Mouse (Mus musculus): Measurements from ENCODE around the gene Mad2l2. TPM values are rescaled to one million over a fixed set of nuclear protein-coding genes. Genes with fewer than 3 reads are reported as not detected.

The Mad2l2 gene
- polyA plus RNA-seq, 1 experiment from 2014 or later: 100 TPM

DNA sequence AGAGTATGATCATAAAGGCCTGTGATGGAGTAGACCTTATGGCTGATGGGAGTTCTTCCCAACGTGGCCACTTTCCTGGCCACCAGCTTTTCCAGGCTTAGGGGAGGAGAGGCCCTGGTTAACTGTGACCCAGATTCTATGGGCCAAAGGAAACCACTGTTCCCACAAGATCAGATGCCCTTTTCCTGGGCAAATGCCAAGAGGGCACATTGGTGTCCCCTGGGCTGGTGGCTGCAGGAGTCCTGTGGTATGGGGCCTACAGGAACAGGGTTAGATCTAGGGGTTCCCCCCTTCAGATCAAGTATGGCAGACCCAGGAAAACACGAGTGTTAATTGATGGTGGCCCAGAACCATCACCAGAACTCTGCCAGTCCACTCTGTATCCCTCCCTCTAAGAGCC, 17.5 kb downstream of the Mad2l2 start:
- no peak overlapping the region for H3K4me3 ChIP-seq (ENCODE audit: low read depth, low read length)
- no peak overlapping the region for H3K27ac ChIP-seq (ENCODE audit: low read length)
- ATAC-seq: no peak
- H3K4me1 ChIP-seq (ENCODE audit: control insufficient read depth, insufficient read depth, low read length): peaks cover 2% of the 10 kb centered on the region; the same call in 1 of the 2 replicates
- 90% methylated on average over 2 of the region's 2 CpGs for WGBS
- H3K9ac ChIP-seq (ENCODE audit: low read depth, low read length): no peak overlapping the region
- H3K4me2 ChIP-seq (ENCODE audit: low read length): no peak overlapping the region
- H3K27me3 ChIP-seq (ENCODE audit: control insufficient read depth, insufficient read depth, low read depth, low read length): no peaks in the 10 kb centered on the region
- no peaks in the 10 kb centered on the region for H3K9me3 ChIP-seq (replicated peaks; ENCODE audit: control insufficient read depth, low read length, poor library complexity, severe bottlenecking)
- peaks cover 17% of the 10 kb centered on the region for H3K36me3 ChIP-seq (ENCODE audit: control insufficient read depth, insufficient read depth, low read length)

- Histone ChIP-seq H3K4me3 (ENCODE audit: low read depth, low read length) (no peak overlapping the region), H3K27ac (ENCODE audit: low read length) (no peak overlapping the region), H3K27me3 (ENCODE audit: control insufficient read depth, insufficient read depth, low read depth, low read length) (no peaks in the 10 kb centered on the region), H3K4me1 (ENCODE audit: control insufficient read depth, insufficient read depth, low read length) (peaks cover 2% of the 10 kb centered on the region; the same call in 1 of the 2 replicates), H3K9me3 (replicated peaks; ENCODE audit: control insufficient read depth, low read length, poor library complexity, severe bottlenecking) (no peaks in the 10 kb centered on the region), H3K9ac (ENCODE audit: low read depth, low read length) (no peak overlapping the region), H3K36me3 (ENCODE audit: control insufficient read depth, insufficient read depth, low read length) (peaks cover 24% of the 10 kb centered on the region), H3K4me2 (ENCODE audit: low read length) (no peak overlapping the region)
- ATAC-seq: no peak
- 75% methylated on average over 12 of the region's 12 CpGs for WGBS
These were observed 19.4 kb downstream of the Mad2l2 start for GRCm38 (mm10) chr4:148149540-148149939.

- Histone ChIP-seq H3K36me3 (ENCODE audit: control insufficient read depth, insufficient read depth, low read length) (peaks cover 21% of the 10 kb centered on the region), H3K9me3 (replicated peaks; ENCODE audit: control insufficient read depth, low read length, poor library complexity, severe bottlenecking) (no peaks in the 10 kb centered on the region), H3K9ac (ENCODE audit: low read depth, low read length) (no peak overlapping the region), H3K4me1 (ENCODE audit: control insufficient read depth, insufficient read depth, low read length) (peaks cover 2% of the 10 kb centered on the region; the same call in 1 of the 2 replicates), H3K27me3 (ENCODE audit: control insufficient read depth, insufficient read depth, low read depth, low read length) (no peaks in the 10 kb centered on the region), H3K4me3 (ENCODE audit: low read depth, low read length) (no peak overlapping the region), H3K4me2 (ENCODE audit: low read length) (no peak overlapping the region), H3K27ac (ENCODE audit: low read length) (no peak overlapping the region)
- 69% methylated on average over 7 of the region's 7 CpGs for WGBS
- no peak for ATAC-seq
These were observed 20.1 kb downstream of the Mad2l2 start for GRCm38 (mm10) chr4:148150242-148150641.

GRCm38 (mm10) chr4:148150953-148151266, 20.7 kb downstream of the Mad2l2 start:
- H3K4me2 ChIP-seq (ENCODE audit: low read length): peak overlapping the region; percentile 81
- 61% methylated on average over 3 of the region's 3 CpGs for whole genome bisulfite sequencing
- no peaks in the 10 kb centered on the region for H3K27me3 ChIP-seq (ENCODE audit: control insufficient read depth, insufficient read depth, low read depth, low read length)
- peaks cover 19% of the 10 kb centered on the region for H3K36me3 ChIP-seq (ENCODE audit: control insufficient read depth, insufficient read depth, low read length)
- peaks cover 2% of the 10 kb centered on the region; the same call in 1 of the 2 replicates for H3K4me1 ChIP-seq (ENCODE audit: control insufficient read depth, insufficient read depth, low read length)
- peak overlapping the region; percentile 90; the same call in 1 of the 2 replicates for H3K27ac ChIP-seq (ENCODE audit: low read length)
- peak overlapping the region; percentile 84; the same call in 1 of the 2 replicates for H3K9ac ChIP-seq (ENCODE audit: low read depth, low read length)
- peak overlapping the region; percentile 58 for H3K4me3 ChIP-seq (ENCODE audit: low read depth, low read length)
- H3K9me3 ChIP-seq (replicated peaks; ENCODE audit: control insufficient read depth, low read length, poor library complexity, severe bottlenecking): no peaks in the 10 kb centered on the region
- no peak for ATAC-seq

DNA sequence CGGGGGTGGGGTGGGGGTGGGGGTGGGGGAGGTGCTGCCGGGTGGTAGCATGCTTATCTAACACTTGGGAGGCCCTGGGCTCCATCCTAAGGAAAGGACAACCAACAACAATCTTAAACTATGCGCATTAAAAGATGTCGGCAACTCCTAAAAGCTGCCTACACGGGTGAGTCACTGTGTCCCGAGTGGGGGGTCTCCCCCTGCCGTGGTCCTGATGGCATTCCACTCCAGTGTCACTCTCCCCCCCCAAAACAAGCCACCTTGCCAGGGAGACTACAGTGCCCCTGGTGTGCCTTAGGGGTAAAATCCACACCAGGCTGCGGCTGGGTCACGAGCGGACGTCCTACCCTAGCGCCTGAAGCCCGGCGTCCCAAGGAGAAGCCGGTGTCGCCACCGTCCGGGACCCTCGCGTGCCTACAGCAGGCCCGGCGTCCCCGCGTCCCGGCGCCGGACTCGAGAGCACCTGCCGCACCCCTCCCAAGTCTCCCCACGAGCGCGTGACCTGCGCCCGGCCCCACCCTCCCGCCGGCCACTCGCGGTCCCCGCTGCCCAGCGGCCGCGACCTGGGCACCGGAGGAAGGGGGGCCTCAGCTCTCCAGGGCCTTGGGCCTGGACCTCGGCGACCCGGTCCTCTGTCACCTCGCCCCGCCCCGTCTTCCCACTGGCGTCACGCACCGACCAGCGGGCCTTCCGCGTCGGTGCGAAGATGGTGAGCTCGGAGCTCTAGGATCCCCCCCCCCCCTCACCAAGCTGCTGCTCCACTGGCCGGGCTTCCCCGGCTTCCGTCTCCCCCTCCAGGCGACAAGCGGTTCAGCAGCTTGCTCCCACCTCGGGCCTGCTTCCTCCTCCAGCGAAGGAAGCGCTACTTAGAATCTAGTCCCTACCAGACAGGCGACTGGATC, 21.3 kb downstream of the Mad2l2 start, which contains the start of gene Fbxo6:
Gene Fbxo6 (minus strand): TSS at position 874 of the 902 bp plus-strand sequence.
- Histone ChIP-seq H3K9ac (ENCODE audit: low read depth, low read length) (peak within 1 kb of the TSS; percentile 84), H3K4me1 (ENCODE audit: control insufficient read depth, insufficient read depth, low read length) (peaks cover 2% of the 10 kb centered on the region; the same call in 1 of the 2 replicates), H3K36me3 (ENCODE audit: control insufficient read depth, insufficient read depth, low read length) (peaks cover 21% of the 10 kb centered on the region), H3K27ac (ENCODE audit: low read length) (peak within 1 kb of the TSS; percentile 90), H3K4me2 (ENCODE audit: low read length) (peak within 1 kb of the TSS; percentile 81), H3K27me3 (ENCODE audit: control insufficient read depth, insufficient read depth, low read depth, low read length) (no peaks in the 10 kb centered on the region), H3K4me3 (ENCODE audit: low read depth, low read length) (peak within 1 kb of the TSS; percentile 58), H3K9me3 (replicated peaks; ENCODE audit: control insufficient read depth, low read length, poor library complexity, severe bottlenecking) (no peaks in the 10 kb centered on the region)
- peak; percentile 92 for ATAC-seq
- WGBS: under 1% methylated on average over 57 of the region's 67 CpGs

- Histone ChIP-seq H3K27ac (ENCODE audit: low read length) (peak overlapping the region; percentile 90), H3K4me2 (ENCODE audit: low read length) (no peak overlapping the region), H3K9me3 (replicated peaks; ENCODE audit: control insufficient read depth, low read length, poor library complexity, severe bottlenecking) (no peaks in the 10 kb centered on the region), H3K27me3 (ENCODE audit: control insufficient read depth, insufficient read depth, low read depth, low read length) (no peaks in the 10 kb centered on the region), H3K9ac (ENCODE audit: low read depth, low read length) (no peak overlapping the region), H3K36me3 (ENCODE audit: control insufficient read depth, insufficient read depth, low read length) (peaks cover 18% of the 10 kb centered on the region), H3K4me1 (ENCODE audit: control insufficient read depth, insufficient read depth, low read length) (peaks cover 4% of the 10 kb centered on the region), H3K4me3 (ENCODE audit: low read depth, low read length) (no peak overlapping the region)
- 79% methylated on average over 5 of the region's 5 CpGs for WGBS
- 0 out of 2 replicates have a peak, but pooled peaks have one; percentile 13 for ATAC-seq
These were observed 22.4 kb downstream of the Mad2l2 start for GRCm38 (mm10) chr4:148152547-148152946.

- Histone ChIP-seq H3K27ac (ENCODE audit: low read length) (no peak overlapping the region), H3K9me3 (replicated peaks; ENCODE audit: control insufficient read depth, low read length, poor library complexity, severe bottlenecking) (no peaks in the 10 kb centered on the region), H3K4me3 (ENCODE audit: low read depth, low read length) (no peak overlapping the region), H3K9ac (ENCODE audit: low read depth, low read length) (no peak overlapping the region), H3K4me2 (ENCODE audit: low read length) (no peak overlapping the region), H3K27me3 (ENCODE audit: control insufficient read depth, insufficient read depth, low read depth, low read length) (no peaks in the 10 kb centered on the region), H3K4me1 (ENCODE audit: control insufficient read depth, insufficient read depth, low read length) (peaks cover 16% of the 10 kb centered on the region), H3K36me3 (ENCODE audit: control insufficient read depth, insufficient read depth, low read length) (peaks cover 18% of the 10 kb centered on the region)
- WGBS: 94% methylated on average over 4 of the region's 4 CpGs
- no peak for ATAC-seq
These were observed 23.8 kb downstream of the Mad2l2 start for GRCm38 (mm10) chr4:148154006-148154405.

GRCm38 (mm10) chr4:148154982-148155381, 24.8 kb downstream of the Mad2l2 start:
- H3K27me3 ChIP-seq (ENCODE audit: control insufficient read depth, insufficient read depth, low read depth, low read length): no peaks in the 10 kb centered on the region
- peaks cover 18% of the 10 kb centered on the region for H3K36me3 ChIP-seq (ENCODE audit: control insufficient read depth, insufficient read depth, low read length)
- H3K4me2 ChIP-seq (ENCODE audit: low read length): no peak overlapping the region
- 50% methylated on average over 3 of the region's 3 CpGs for WGBS
- no peak overlapping the region for H3K4me3 ChIP-seq (ENCODE audit: low read depth, low read length)
- no peak for ATAC-seq
- no peaks in the 10 kb centered on the region for H3K9me3 ChIP-seq (replicated peaks; ENCODE audit: control insufficient read depth, low read length, poor library complexity, severe bottlenecking)
- no peak overlapping the region for H3K27ac ChIP-seq (ENCODE audit: low read length)
- H3K9ac ChIP-seq (ENCODE audit: low read depth, low read length): no peak overlapping the region
- H3K4me1 ChIP-seq (ENCODE audit: control insufficient read depth, insufficient read depth, low read length): peaks cover 16% of the 10 kb centered on the region

Measured in midbrain, embryonic 16.5 days (tissue).